Mouse (Mus musculus) bone marrow, adult 2 months (tissue): ENCODE data around the gene Pbrm1.

ENCODE experiments used
- CTCF ChIP-seq: fragments of 200-500 bp; IDR thresholded peaks from 2 replicates; pipeline ENCODE4 v1.5.1; 2011; ENCODE audit warnings: low read length, control low read depth; ENCODE audit not compliant: control insufficient read depth, insufficient read depth
- POLR2A ChIP-seq: fragments of 200-500 bp; IDR thresholded peaks from 2 replicates; pipeline ENCODE4 v1.6.1; 2011; ENCODE audit warnings: low read depth, mild to moderate bottlenecking, control low read depth, low read length, borderline replicate concordance; ENCODE audit not compliant: control insufficient read depth

DNA sequence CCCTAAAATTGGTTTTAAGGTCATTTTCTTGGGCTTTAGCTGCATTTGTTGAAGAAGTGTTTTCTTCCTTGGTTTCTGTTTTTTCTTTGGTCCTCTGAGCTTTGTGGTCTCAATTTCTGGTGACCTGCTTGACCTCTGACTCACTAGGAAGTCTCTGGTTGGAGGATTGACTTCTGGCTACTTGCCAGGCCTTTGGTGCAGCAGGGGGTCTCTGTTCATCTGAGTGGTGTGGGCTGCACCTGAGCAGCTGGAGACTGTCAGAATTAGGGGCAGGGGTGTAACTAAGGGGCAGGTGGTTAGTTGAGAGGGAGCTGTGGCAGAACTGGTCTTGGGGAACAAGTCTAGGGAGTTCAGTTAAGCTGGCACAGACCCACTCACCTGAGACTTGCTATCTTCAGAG is 62.2 kb downstream of the Pbrm1 start:
- TF ChIP-seq CTCF = no peak
- no peak for TF ChIP-seq POLR2A
